Mouse (Mus musculus): ENCODE measurements at regions not wholly inside any gene's neighbourhood (a gene's known extent, or its start where the extent isn't known, plus 50 kb on each side); places are given as distances from the start of the nearest gene placed in this dataset.

DNA sequence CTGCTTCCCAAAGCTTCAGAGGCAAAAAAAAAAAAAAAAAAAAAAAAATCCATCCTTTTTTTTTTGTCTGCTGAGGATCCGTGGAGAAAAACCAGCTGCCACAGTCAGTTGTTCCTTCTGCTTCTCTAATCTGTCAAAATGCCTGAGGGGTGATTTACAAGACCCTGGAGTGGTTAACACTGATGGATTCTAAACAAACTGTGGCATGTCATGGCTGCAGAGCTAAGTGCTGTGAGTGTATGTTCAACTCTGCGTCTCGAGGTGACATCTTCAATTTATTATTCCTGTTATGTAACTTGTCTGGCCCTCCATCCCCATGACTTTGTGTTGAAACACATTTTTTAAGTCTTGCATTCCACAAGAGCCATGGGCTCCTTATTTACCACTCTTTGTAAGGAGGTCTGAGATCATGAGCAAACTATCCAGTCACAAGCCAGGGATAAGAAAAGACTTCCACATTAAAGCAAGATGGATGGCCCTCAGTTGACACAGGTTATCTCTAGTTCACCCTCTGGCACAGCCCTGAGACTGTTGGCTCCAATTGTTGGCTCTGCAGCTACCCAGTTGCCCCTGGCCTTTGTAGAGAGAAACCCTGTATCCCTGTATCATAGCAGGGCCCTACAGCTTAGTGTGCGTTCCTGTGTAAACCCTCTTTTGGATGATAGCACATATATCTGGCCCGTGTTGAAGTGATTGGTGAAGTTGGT lies 153.6 kb downstream of the Thbs2 start:
- TF ChIP-seq CTCF (conservative IDR thresholded peaks at IDR 0.05; ENCODE audit: low read length) (no peak), NANOG (IDR thresholded peaks at IDR 0.05; ENCODE audit: borderline replicate concordance, low read length) (no peak)
